Mouse (Mus musculus): ENCODE measurements around the gene 1700001C19Rik.

Gene 1700001C19Rik

GRCm38 (mm10) chr17:47436907-47437547, at the start of gene 1700001C19Rik:
Gene 1700001C19Rik, minus strand, starts transcription at chr17:47437376.
- no peak for DNase-seq (ENCODE audit: low spot score in 2 of 2)

GRCm38 (mm10) chr17:47485791-47486190, 48.6 kb upstream of the 1700001C19Rik start:
- no peak for DNase-seq (ENCODE audit: low spot score in 2 of 2)

- DNase-seq (ENCODE audit: low spot score in 2 of 2): no peak
Measured at GRCm38 (mm10) chr17:47484993-47485392, 47.8 kb upstream of the 1700001C19Rik start.

- no peak for DNase-seq (ENCODE audit: low spot score in 2 of 2)
Measured at GRCm38 (mm10) chr17:47484241-47484921, 47.2 kb upstream of the 1700001C19Rik start.

- DNase-seq (ENCODE audit: low spot score in 2 of 2): peak; percentile 49 to 68
Measured at GRCm38 (mm10) chr17:47482401-47482800, 45.2 kb upstream of the 1700001C19Rik start.

GRCm38 (mm10) chr17:47479887-47480286, 42.7 kb upstream of the 1700001C19Rik start:
- DNase-seq (ENCODE audit: low spot score in 2 of 2): no peak

- DNase-seq (ENCODE audit: low spot score in 2 of 2): peak in 1 of 2 experiments; percentile 33
Measured at GRCm38 (mm10) chr17:47475714-47476113, 38.5 kb upstream of the 1700001C19Rik start.

- no peak for DNase-seq (ENCODE audit: low spot score in 2 of 2)
Measured at GRCm38 (mm10) chr17:47475181-47475580, 38.0 kb upstream of the 1700001C19Rik start.

- DNase-seq (ENCODE audit: low spot score in 2 of 2): no peak
Measured at GRCm38 (mm10) chr17:47474250-47474649, 37.1 kb upstream of the 1700001C19Rik start.

- DNase-seq (ENCODE audit: low spot score in 2 of 2): peak; percentile 36 to 61
Measured at GRCm38 (mm10) chr17:47473434-47473974, 36.3 kb upstream of the 1700001C19Rik start.

GRCm38 (mm10) chr17:47472435-47473350, 35.5 kb upstream of the 1700001C19Rik start:
- DNase-seq (ENCODE audit: low spot score in 2 of 2): no peak

GRCm38 (mm10) chr17:47470686-47471085, 33.5 kb upstream of the 1700001C19Rik start:
- no peak for DNase-seq (ENCODE audit: low spot score in 2 of 2)

- DNase-seq (ENCODE audit: low spot score in 2 of 2): no peak
Measured at GRCm38 (mm10) chr17:47470121-47470520, 32.9 kb upstream of the 1700001C19Rik start.

- no peak for DNase-seq (ENCODE audit: low spot score in 2 of 2)
Measured at GRCm38 (mm10) chr17:47469642-47470041, 32.5 kb upstream of the 1700001C19Rik start.

- DNase-seq (ENCODE audit: low spot score in 2 of 2): peak in 1 of 2 experiments; percentile 15
Measured at GRCm38 (mm10) chr17:47468466-47468865, 31.3 kb upstream of the 1700001C19Rik start.

GRCm38 (mm10) chr17:47468063-47468462, 30.9 kb upstream of the 1700001C19Rik start:
- DNase-seq (ENCODE audit: low spot score in 2 of 2): no peak

GRCm38 (mm10) chr17:47467659-47468058, 30.5 kb upstream of the 1700001C19Rik start:
- no peak for DNase-seq (ENCODE audit: low spot score in 2 of 2)

- DNase-seq (ENCODE audit: low spot score in 2 of 2): no peak
Measured at GRCm38 (mm10) chr17:47466284-47466683, 29.1 kb upstream of the 1700001C19Rik start.

- DNase-seq (ENCODE audit: low spot score in 2 of 2): no peak
Measured at GRCm38 (mm10) chr17:47465016-47465415, 27.8 kb upstream of the 1700001C19Rik start.

GRCm38 (mm10) chr17:47464248-47464965, 27.2 kb upstream of the 1700001C19Rik start:
- no peak for DNase-seq (ENCODE audit: low spot score in 2 of 2)

GRCm38 (mm10) chr17:47462728-47463388, 25.7 kb upstream of the 1700001C19Rik start:
- DNase-seq (ENCODE audit: low spot score in 2 of 2): no peak

Measured in spleen, postnatal 14 days (tissue).